Mouse (Mus musculus): ENCODE results near the gene Atg4c.
A peak's percentile ranks its signal among the peaks of the same experiment; 100 is the strongest.

Atg4c gene

DNA sequence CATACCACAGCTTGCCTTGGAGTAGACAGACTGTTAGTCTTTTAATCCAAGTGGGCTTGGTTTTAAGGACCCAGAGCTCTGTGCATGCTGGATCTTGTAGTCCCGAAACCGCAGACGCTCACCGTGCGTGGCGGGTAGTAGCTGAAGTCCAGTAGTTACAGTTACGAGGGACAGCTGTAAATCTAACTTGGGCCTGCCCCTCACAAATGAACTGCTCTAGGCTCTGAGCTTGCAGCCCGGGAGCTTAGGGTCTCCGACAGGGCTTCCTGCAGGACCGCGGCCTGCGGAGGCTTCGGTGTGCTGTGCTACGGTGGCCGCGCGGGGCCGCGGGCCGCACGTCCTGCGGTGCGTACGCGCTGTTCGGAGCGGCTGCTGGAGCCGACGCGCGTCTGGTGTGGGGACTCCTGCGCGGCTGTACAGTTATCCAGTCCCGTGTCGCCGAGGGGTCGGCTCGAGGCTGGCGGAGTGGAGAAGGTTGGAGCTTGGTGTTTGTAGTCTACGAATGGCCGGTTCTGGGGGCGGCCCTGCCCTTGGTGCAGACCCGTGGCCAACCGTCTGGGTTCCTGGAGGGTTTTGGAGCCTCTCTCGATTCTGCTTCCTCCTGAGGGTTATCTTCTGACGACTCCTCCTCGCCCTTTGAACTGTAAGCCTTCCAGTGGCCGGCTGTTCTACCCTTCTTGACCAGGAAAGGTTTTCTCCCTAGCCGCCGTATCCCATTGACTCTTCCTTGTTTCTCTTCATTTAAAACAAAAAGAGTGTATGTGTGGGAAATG, at the start of gene Atg4c:
Atg4c (plus strand) TSS at position 125 of the 773 bp plus-strand sequence.
- peak; percentile 78 to 93 for DNase-seq

DNA sequence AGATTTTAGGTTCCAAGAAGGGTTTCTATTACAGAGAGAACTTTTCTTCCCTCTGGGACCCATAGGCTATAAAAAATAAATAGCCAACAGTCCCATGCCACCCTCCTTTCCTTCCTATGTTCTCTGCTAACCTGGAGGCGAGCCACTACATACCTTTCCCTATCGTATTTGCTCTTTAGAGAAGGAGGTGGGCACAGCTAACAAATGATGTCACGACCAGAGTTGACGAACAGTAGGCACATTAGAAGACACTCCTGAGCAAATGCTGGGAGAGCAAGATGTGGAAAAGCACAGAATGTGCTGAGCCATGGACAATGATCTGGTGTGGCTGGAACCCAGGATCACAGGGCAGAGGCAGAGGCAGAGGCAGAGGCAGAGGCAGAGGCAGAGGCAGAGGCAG, 42.3 kb upstream of the Atg4c start:
- DNase-seq = no peak

DNA sequence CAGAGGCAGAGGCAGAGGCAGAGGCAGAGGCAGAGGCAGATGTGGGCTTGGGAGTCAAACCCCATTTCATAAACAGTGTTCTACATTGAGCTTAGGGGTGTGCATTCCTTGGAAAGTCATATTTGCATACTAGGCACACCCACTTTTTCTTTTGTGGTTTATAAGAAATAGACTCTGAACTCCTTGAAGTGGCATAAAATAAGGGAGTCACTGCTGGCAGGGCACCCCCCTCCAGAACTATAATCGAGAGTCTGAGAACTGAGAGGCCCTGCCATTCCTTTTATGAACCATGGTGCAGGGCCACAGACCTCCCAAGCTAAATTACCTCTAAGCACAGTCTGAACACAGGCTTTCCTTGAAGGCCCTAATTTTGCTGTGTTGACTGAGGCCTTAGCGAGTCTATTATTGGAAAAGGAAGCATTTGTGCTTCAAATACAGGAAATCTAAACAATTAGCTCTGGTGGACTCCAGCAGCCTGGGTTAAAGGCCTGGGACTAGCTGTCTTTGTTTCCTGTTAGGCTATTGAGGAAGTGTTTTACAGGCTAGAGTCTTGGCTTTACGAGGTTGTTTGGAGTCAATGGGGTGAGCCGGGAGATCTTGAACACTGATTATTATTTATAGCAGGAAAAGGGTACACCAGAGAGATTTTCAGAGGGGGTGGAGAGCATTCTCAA, 41.7 kb upstream of the Atg4c start:
- DNase-seq = no peak

DNA sequence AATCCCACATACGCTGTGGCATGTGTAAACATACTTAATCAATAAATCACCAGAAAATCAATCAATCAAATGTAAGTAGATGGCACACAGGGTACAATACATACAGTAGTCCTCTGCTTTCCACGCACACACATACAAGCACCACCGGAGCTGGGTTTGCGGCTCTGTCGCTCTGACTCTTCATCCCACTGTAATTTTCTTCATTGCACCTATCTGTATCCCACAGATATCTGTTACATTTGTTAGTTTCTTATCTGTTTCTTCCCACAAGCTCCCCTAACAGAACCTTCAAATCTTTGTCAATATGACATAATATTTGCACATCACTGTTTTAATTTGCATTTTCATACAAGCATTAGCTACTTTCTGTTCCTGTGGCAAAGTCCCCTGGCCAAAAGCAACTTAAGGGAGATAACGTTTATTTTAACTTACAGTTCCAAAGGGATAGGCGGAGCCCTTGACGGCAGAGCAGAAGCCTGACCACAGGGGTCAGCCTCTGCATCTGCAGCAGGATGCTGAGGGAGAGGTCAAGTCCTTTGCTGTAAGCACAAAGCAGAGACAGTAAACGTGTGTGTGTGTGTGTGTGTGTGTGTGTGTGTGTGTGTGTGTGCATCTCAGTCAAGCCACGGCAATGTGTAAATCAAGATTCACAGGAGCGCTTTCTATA, 37.0 kb upstream of the Atg4c start:
- DNase-seq = no peak

DNA sequence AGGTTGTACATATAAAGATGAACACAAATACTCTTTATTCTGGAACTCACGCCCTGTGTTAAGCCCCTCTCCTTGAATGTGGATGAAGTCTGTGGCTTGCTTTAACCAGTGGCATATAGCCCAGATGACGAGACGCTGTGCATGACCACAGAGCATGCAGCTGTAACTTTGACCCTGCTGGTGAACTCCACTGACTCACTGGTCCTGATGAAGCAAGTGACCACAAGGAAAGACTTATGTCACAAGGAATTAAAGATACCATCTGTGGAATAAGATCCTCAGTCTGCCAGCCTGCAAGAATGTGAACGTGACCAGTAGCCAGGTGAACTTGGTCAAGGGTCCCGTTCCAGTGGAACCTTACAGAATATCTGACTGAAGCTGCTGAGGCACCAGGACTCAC, 35.2 kb upstream of the Atg4c start:
- no peak for DNase-seq

DNA sequence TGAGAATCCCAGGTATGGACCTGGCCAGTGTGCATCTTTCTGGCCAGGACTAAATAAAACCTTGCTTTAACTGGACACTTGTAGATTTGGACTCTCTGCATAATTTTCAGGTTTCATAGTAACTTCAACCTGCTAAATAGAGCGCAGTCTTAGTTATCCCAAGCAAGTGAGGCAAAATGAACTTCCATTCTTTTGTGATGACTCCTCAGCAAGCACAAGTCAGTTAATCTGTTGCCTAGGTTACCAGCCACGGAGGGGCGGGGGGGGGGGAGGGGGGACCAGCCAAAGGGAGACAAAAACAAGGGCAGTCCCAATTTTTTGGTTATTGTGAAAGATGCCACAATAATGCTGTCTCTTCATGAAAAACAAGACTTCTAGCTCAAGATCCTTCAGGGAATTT, 33.3 kb upstream of the Atg4c start:
- no peak for DNase-seq

DNA sequence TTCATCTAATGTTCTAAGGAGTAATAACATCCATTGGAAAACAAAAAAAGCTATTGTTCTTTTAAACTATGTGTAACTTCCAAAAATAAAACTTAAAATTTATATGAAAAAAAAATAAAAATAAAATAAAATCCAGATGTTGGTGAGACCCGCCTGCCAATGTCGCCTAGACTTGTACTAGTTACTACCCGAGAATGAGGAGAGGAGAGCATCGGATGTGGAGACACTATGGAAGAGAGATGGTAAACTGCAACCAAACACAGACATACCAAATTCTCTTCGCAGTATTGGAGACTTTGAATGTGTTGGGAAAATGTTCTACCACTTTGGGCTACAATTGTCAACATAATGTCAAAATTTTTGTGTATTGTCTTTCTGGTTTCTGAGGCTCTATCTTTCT, 32.8 kb upstream of the Atg4c start:
- DNase-seq = no peak

DNA sequence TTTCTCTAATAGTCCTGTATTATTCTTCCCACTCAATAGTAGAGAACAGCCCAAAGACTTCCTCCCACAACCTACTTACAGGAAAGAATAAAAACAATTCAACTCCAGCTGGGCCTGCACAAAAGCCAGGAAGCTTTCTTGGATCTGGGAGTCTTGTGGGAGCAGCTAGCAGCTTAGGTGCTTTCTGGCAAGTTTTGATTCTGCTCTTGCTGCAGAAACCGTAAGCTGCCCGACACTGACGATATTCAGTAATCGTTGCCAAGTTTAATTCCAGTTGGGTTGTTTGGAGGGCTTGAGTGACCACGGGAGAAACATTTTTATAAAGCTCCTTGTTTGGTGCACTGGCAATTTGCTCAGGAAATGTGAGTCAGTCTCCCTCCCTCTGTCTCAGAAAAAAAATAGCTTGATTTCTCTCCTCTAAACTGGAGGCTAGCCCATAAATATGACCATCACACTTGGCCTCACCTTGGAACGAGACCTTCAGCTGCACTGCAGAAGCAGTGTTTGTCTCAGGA, 32.2 kb upstream of the Atg4c start:
- no peak for DNase-seq

DNA sequence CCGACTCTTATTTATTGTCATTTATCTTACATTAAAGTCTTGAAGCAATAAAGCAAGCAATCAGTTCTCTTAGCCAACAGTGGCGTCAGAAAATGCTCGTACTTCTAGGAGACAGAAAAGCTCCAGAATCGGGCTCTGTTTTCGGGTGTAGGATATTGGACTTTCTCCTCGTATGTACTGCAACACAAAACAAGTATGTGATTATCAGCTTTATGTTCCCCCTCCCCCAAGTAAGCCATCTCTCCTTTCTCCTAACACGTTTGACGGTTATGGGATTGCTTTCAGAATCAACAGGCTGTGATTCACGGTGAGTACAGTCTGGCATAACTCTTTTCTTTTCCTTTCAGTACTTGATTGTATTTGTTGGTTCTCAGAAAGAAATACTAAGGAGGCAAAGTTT, 30.7 kb upstream of the Atg4c start:
- no peak for DNase-seq

DNA sequence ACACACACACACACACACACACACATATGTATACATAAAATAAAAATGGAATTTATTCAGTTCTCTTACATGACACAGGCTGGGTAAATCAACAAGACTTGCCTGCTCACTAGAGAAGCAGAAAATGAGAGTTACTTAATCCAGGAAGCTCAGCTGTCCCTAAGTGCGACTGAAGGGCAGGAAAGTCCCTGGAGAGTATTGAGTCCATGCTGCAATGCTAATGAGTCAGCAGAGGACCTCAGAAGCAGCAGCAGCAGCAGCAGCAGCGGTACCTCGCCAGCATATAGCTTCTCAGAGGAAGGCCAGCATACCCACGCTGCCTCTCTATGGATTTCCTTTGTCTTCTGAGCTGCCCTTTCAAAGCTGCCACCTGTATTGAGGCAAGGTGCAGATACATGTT, 30.2 kb upstream of the Atg4c start:
- no peak for DNase-seq

DNA sequence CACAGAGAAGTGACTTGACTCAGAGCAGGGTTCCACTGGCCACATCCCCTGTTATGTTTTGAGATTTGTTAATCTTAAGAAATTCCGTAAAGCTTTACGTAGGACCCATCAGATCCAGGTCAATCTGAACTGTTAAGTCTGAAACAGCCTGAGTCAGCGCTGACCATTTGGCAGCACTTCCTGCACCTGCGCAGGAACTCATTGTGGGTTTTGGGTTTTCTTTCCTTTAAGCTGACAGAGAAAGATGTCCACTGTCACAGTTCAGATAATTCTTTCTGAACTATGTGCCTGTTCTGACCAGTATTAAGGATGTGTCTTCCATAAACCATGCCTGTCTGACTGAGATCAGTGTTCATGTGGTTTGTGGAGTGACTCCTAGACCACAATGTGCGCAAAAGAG, 24.9 kb upstream of the Atg4c start:
- DNase-seq = no peak

DNA sequence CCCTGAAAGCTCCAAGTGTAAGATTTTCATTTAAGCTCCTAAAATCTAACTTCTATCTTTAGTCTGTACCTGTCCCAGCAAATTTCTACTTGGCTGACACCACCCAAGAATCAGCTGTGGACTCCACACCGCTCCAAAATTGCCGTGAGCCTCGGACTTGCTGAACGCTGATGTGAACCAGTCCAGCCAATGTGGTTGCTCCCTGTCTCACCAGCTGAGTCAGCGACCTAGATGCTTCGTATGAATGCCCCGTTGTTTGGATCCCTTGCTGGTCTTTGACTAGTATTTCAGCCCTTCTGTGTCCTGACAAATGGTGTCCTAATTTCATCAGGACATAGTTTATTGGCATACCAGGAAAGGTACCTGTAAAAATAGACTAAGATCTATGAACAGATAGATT, 19.5 kb upstream of the Atg4c start:
- DNase-seq = no peak

DNA sequence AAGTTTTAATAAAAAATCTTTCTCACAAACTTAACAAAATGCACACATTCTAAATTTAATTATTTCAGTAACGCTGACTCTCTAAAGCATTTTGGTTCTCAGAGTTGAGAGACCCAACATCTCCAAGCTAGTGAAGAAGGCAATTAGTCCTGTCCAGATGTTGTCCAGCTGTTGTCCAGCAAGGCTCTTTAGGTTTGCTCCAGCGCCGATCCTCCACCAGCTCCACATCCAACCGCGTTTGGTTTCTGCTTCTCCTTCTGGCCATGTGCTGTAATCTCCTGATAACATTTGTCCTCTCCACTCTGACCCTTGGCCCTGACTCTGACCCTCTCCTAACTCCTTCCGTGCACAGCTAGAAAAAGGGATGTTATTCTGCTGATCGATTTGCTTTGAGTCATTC, 16.9 kb upstream of the Atg4c start:
- DNase-seq = no peak

DNA sequence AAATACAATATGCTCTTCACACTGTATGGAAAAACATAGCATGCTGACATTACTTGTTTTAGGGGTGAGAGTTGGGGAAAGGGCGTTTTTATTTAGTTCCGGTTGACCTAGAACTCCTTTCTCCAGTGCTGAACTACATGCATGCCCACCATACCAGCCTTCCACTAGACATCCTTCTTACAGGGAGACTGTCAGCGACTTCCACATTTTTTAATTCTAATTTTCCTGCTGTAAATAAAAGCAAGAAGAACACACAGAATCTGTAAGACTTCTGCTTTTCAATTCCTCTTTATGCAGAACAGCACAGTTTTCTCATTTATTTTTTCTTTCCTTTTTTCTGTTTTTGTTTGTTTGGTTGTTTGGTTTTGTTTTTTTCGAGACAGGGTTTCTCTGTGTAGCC, 16.5 kb upstream of the Atg4c start:
- no peak for DNase-seq

DNA sequence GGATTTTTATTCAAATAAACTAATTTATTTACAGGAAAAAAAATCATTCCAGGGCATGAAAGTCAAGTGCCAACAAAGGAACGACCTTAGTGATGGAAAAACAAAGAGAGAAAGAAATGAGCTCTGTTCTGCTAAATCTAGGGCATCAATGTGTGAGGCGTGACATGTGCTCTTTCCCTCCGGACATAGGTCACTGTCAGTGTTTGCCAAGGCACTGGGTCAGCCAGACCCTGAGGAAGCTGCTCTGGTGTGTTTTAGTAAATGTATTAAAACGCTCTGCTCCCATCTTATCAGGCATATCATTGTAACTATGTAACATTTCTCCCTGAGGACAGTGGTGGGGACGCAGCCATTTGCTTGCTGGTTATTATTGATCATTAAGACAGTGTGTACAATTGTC, 14.9 kb upstream of the Atg4c start:
- DNase-seq = no peak

DNA sequence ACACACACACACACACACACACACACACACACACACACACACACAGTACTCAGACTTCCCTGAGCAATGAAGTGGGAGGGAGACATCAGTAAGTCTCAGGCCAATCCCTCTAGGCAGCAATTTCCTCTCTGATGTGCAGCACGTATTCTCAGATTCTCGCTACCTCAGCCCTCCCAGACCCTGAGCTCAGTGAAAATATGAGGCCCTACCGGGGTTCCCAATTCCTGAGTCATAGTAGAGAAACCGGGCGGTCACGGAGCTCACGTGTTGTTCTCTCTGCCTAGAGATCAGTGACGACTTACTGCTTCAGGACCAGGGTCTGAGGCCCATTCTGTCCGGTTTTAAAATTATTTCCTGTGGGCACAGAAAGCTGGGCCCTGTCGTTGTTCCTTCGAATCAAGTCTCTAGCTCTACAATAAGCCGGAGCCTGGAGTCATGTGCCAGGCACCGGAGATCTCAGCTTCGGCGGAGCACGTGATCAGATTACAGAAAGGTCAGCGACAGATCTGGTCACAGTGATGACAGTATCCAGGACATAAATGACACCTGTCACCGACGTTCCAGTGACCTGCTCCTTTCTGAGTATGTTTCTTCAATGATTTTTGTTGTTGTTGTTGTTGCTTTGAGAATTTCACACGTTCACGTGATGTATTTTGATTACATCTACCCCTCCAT, 14.2 kb upstream of the Atg4c start:
- DNase-seq = no peak

DNA sequence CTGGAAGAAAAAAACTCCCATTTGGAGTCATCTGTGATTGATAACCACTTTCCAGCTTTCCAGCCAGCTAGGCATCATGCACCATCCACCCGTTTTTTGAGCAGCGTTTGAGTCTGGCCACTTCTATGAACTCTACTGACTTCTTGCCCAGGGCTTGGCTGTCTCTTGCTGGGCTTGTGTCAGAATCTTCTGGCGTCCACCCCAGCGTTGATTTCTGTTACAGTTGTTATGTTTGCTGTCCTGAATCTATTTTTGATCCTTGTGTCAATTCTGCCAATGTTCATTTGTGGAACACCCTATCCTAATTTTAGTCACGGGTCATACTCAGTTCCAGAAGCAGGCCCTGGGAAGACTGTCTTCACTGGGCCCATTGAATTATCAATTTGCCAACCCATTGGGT, 12.8 kb upstream of the Atg4c start:
- no peak for DNase-seq

DNA sequence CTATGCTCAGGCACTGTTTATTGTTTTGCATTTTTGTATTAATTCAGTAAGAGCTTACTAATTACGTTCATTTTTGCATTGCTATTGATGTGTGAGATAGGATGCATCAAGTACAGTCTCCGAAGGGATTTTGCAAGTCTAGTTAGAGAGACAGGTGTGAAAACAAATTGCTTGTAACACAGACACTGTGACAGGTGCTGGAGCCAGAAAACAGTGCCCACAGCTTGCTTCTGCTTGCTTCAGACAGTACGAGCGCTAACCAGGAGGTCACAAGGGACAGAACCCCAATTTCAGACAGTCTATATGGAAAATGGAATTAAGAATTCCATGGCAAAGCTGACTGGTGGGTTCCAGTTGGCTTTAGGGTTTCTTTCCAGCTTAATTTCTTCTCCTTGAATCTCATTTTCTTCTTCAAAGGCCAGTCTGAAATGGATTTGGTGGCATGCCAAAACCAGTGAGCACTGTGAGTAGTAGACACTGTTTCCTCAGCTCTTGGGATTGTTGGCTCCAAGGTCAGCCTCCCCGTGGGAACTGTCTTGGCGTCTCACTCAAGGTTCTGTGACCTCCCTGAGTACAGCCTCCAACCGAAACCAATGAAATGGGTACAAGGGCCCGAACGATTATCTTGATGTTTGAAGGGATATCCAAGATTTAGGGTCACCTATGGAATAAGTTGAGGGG, 11.9 kb upstream of the Atg4c start:
- DNase-seq = peak in 1 of 2 experiments; percentile 13

DNA sequence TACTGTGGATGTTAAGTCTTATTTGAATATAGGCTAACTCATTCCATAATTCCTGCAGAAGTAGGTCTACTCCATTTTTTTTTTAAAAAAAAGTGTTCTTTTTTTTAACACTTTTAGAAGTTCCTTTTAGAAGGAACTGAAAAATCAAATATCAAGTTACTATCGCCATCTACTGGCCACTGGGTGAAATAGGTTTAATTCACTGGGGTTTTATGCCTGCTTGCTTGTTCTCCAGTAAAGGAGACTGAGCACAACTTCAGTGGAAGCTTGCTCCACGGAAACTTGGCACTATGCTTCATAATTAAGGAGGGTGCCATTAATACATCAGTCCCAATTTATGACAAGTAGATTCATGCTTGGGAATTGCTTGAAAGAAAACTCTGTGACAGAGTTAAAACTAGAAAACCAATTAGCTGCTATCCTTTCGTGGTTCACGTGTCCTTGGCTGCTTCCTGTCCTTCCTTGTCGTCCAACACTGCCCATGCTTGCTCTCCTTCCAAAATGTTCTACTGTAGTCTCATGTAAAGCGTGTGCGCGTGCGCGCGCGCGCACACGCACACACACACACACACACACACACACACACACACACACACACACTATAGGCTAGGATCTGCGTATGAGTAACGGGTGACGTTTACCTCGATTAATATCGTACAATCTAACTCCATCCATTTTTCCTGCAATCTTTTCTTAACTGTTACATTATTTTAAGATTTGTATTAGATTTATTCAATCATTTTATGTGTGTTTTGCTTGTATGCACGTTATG, 10.9 kb upstream of the Atg4c start:
- DNase-seq = peak in 1 of 2 experiments; percentile 16

DNA sequence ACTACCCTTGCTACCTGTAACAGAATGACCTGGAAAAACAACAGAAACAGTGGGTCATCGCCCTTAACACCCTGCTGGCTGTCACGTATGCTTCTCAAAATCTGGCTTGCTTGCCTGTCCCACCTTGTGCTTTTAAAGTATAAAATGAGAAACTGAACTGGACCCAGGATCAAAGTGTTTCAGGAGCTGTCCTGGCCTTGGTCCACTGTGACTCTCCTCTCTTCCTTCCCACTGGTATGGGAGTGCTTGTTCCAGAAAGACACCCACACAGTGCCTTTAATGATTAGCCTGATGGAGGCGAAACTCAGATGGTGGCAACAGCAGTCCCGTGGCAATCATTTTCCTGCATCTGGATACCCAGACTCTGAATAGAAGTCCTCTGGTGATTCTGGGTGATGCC, 9.1 kb upstream of the Atg4c start:
- no peak for DNase-seq

DNA sequence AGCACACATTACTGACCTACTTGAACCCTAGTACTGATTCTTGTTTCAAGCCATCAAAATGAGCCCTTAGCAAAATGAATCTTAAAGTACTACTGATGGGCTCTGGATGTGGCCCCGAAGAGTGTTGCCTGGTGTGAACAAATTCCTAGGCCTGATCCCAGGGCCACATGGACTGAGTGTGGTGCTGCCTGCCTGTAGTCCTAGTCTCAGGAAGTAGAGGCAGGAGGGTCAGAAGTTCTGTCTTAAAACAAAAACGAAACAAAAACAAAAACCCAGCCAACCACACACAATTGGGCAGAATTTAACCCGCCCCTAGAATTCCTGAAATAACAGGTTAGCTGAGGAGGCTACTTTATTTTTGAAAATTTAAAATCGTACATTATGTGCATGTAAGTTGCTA, 8.4 kb upstream of the Atg4c start:
- no peak for DNase-seq

Measured in cerebellum, adult 18-20 months (tissue).